Mouse (Mus musculus) testis, postnatal 10 days (tissue): ENCODE data around the gene Sdr9c7.
A peak's percentile ranks its signal among the peaks of the same experiment; 100 is the strongest.
"Not testable (repeated sequence)": the region's sequence is repeated elsewhere in the genome, so short reads cannot be mapped to it uniquely, and the experiment has no call there.

Experiments used
- DNase-seq: peaks from one replicate; pipeline ENCODE4 v3.0.0; 2021; ENCODE audit warnings: low spot score

Sdr9c7 gene

DNA sequence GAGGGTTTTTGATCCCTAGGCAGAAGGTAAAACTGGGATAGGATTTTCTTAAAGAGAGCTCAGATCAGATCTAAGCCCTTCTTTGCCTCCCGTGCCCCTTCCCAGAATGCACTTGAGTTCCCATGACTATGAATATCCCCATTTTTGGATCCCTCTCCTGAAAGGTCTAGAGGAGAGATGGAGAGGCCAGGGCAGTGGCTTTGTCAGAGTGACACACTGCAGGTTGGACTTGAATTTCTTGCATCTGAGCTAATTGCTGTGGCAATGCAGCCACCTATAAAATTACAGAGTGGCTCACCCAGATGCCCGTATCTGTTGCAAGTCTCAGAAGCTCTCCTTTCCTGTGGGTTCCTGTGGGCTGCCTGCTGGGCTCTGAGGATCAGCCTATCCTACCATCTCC, at the start of gene Sdr9c7:
Gene Sdr9c7, plus strand, starts transcription at position 301 of the 400 bp plus-strand sequence.
- no peak for DNase-seq

DNA sequence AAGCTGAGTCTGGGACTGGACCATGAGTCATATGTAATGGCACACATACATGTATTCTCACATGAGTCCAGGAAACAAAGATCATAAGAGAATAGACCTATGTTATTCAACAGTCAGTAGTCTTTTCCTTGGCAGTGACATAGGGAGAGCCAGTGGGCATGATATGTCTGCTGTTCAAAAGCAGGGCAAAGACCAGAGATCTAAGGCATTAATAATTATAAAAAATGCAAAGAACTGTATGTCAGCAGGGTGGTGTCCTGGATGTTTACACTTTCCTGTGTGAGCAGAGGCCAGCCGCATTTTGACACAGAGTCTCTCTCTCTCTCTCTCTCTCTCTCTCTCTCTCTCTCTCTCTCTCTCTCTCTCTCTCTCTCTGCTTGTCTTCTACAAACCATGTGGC, 48.7 kb upstream of the Sdr9c7 start, which contains the start of gene Rdh19:
Gene Rdh19, plus strand, starts transcription at position 301 of the 400 bp plus-strand sequence.
- no peak for DNase-seq

DNA sequence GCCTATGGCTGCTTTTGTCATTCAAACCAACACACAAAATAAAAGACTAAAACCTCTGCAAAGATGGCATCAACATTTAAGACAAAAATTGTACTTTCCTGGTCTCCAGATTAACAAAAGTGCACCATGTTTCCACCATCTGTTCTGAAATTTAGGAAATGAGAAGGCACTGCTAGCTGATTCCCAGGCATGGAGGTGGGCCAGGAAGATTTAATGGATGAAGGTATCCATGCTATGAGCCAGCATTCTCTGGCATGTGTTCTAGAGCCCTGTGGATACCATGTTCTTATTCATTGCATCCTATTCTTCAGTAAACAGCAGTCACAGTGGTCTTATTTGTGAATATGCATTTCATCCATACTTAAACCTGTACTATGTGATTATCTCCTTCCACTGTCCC, 41.9 kb upstream of the Sdr9c7 start:
- no peak for DNase-seq

DNA sequence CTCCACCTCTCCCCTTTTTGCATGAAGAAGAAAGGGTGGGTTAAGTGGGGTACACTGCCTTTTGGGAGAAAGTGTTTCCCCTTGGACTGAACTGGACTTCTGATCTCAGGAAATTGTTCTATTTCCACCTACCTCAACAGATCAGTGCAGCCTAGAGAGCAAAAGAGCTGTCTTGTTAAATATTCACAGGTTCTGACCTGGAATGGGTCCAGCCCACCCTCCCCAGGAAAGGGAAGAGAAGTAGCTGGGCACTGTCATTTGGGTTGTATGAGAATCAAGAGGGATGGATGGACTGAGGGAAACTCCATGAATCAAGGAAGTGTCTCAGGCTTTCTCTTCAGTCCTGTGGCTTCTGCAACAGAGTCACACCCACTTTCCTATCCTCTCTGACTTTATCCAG, 33.4 kb upstream of the Sdr9c7 start:
- DNase-seq: no peak

- no peak for DNase-seq
Observed at GRCm38 (mm10) chr10:127866232-127866631, 32.1 kb upstream of the Sdr9c7 start, which contains the start of gene Rdh16f2. TSS of gene Rdh16f2 (plus strand) at chr10:127866474.

DNA sequence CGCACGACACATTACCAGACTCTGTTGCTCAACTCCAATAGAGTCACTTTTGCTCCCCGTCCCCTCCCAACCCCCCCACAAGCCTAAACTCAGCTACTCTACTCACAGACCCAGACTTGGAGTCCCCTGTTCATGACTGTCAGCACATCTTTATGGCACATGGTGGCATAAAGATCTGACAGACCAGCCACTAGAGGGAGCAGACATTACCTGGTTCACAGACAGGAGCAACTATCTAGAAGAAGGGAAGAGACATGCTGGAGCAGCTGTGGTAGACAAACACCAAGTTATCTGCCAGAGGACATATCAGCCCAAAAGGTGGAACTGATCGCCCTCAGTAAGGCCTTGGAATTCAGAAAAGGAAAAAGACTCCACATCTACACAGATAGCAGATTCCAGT, 25.8 kb upstream of the Sdr9c7 start:
- no peak for DNase-seq

- peak; percentile 63 for DNase-seq
Observed at GRCm38 (mm10) chr10:127877681-127878080, 20.6 kb upstream of the Sdr9c7 start.

GRCm38 (mm10) chr10:127878262-127879057, 19.9 kb upstream of the Sdr9c7 start:
- DNase-seq: no peak

DNA sequence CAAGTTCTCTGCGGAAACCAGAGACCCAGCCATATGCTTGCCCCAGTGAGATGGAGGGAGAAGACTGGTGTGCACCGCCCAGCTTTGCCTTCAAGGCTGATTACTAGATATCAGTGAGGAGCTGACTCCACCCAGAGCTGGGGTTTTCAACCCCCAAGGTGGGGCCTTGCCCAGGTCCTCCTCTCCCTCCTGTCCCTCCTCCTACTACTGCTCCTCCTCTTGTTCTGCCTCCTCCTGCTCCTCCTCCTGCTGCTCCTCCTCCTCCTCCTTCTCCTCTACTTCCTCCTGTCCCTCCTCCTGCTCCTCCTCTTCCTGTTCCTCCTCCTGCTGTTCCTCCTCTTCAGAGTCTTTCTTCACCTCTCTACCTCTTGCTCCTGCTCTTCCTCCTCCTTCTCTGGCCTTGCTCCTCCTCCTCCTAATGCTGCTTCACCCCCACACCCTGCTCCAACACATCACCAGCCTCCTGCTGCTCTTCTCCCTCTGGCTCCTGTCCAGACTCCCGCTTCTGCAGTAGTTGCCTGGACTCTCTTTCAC, 19.1 kb upstream of the Sdr9c7 start:
- peak; percentile 52 for DNase-seq

GRCm38 (mm10) chr10:127881041-127881440, 17.3 kb upstream of the Sdr9c7 start:
- DNase-seq: no peak

GRCm38 (mm10) chr10:127886551-127886950, 11.8 kb upstream of the Sdr9c7 start:
- DNase-seq: no peak

GRCm38 (mm10) chr10:127886971-127887370, 11.3 kb upstream of the Sdr9c7 start:
- no peak for DNase-seq

DNA sequence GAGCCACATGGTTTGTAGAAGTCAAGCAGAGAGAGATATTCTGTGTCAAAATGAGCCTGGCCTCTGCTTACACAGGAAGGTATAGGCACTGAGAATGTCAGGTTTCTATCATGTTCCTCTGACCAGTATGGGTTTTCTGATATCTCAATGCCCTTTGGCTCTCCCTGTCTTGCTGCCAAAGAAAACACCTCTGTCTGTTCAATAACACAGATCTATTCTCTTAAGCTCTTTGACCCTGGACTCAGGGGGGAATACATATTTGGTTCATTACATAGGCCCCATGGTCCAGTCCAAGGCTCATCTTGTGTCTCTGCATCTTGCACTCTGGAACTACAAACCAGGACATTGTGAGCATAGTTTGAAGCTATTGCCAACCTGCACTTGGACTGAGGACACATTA, 9.7 kb upstream of the Sdr9c7 start, which contains the start of gene Rdh7:
Gene Rdh7, minus strand, starts transcription at position 213 of the 400 bp plus-strand sequence.
- DNase-seq: no peak

GRCm38 (mm10) chr10:127891481-127891880, 6.8 kb upstream of the Sdr9c7 start:
- DNase-seq: no peak

DNA sequence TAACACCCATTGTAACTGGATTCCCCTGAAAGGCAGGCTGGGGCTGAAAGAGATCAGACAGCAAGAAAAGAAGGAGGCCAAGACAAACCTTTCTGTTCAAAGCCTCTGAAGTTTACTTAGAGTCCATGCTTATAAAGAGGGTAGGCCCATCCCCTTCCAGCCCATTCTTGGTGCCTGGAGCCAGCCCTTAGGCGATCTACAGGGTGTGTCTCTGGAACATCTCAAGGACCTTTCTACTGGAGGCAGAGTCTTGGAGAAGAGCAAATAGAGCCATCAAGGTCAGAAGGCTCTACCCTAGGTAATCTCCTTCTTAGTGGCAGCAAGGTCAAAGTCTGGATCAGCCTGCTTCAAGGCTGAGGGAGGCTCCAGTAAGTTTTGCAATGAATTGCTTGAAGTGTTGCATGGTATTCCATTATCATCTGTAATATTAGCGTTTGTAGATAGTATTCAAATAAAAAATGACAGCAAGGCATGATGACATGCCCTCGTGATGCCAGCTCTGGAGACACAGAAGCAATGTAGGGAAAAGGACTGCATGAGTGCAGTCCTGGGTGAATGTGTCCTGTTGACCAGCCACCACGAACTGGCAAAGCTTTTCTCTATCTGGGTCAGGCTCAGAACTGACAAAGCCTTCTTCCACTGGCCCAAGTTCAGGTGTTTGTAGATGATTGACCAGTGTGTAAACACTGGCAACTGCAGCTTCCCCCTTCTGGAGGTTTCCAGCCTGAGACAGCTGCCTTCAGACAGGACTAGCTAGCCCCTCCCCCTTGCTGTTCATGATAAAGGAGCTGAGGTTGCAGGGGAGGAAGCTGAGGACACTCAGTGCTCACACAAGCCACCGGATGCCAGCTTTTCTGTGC, 4.9 kb upstream of the Sdr9c7 start:
- not testable (repeated sequence) for DNase-seq

DNA sequence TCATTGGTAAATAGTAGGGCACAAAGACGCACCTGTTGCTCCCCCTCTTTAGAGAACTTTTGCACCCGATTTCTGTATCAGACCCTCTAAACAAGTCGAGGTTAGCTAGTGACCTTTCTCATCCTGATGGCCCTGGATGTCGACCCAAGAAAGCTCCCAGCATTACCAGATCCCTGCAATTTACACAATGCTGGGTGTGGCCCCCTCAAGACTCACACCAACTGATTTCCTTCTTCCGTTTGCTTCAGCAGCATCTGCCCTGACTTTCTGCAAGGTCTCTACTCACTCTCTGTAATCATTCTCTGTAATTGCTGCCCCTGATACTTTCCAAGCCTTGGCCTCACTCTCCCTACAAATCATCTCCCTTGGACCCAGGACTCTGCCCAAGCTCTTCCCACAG, 1.6 kb upstream of the Sdr9c7 start:
- DNase-seq: no peak

- DNase-seq: no peak
Observed at GRCm38 (mm10) chr10:127897506-127897905, 812 bp upstream of the Sdr9c7 start.

- no peak for DNase-seq
Observed at GRCm38 (mm10) chr10:127899783-127900182, 1.5 kb downstream of the Sdr9c7 start.

- no peak for DNase-seq
Observed at GRCm38 (mm10) chr10:127901751-127902150, 3.4 kb downstream of the Sdr9c7 start.

- DNase-seq: no peak
Observed at GRCm38 (mm10) chr10:127903116-127903515, 4.8 kb downstream of the Sdr9c7 start.

DNA sequence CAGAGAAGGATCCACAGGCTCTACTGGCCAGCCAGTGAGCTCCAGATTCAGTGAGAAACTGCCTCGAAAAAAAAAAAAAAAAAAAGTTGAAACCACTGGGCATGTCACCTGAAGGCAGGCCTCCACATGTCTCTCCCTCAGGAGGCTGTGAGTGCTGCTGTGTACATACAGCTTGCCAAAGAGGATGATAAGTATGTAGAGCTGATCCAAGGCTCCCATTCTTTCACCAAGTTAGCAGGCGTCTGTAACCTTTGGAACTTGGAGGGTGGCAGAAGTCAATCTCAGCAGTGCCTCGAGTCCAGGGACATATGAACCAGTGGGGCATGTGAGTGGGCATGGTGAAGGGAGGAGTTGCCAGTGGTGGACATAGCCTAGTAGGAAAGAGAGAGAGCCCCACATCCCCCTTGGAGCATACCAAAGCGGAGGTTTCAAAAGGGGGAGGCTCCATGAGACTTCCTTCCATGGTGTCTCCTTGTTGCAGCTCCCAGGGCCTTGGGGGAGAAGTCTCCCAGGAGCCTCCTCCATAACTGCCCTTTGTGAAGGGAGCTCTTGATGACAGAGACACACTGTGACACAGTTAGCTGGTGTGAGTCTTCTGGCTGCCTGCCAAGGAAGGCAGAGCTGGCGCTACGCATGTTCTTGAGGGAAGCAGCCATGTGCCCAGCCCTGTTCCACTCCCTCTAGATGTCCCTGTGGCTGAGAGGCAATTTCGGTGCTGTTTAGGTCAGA, 6.6 kb downstream of the Sdr9c7 start:
- peak; percentile 76 for DNase-seq

- no peak for DNase-seq
Observed at GRCm38 (mm10) chr10:127906138-127906537, 7.8 kb downstream of the Sdr9c7 start.
